Comparison of ENCODE assay signal across 7 mouse cellular contexts in the genomic region with DNA sequence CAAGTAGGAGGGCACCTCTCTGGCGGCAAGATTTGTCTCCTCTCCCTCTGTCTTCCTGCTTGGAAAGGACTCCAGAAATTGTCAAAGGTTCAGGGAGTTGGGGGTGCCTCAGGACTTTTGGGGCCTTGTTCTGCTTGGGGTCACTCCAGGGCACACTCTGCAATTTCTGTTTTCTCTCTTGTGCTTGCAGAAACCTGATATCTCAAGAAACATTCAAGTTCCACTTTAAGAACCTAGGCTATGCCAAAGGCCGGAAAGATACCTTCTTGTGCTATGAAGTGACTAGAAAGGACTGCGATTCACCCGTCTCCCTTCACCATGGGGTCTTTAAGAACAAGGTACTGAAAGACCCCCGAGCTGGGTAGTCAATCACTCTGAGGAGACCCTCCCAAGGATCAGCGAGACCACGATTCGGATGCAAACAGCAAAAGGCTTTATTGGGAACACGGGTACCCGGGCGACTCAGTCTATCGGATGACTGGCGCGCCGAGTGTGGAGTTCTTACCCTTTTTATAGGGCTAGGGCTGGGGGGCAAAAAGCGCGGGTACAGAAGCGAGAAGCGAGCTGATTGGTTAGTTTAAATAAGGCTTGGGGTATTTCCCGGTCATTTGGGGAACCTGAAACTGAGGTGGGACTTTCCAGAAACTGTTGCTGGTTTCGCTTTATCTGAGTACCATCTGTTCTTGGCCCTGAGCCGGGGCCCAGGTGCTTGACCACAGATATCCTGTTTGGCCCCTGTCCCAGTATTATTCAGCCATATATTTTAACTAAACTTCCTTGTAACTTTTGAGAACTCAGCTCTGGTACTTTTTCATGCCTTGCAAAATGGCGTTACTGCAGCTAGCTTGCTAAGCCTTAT. TPM values are rescaled to one million over a fixed set of nuclear protein-coding genes. Genes with fewer than 3 reads are reported as not detected.
DNase-seq lines count a peak whose midpoint lies in the region; ATAC-seq and TF ChIP-seq lines count a peak whose summit lies in the region.
"Not testable (repeated sequence)": the region's sequence is repeated elsewhere in the genome, so short reads cannot be mapped to it uniquely, and the experiment has no call there.

No protein-coding gene starts in this region.

- H3K9me3 ChIP-seq in MEL (replicated peaks; ENCODE audit: insufficient read depth, low read length); heart, postnatal 0 days (replicated peaks; ENCODE audit: control insufficient read depth, low read length); kidney, embryonic 16.5 days (ENCODE audit: low read length); liver, embryonic 15.5 days (replicated peaks): not testable (repeated sequence)

- not testable (repeated sequence) for TF ChIP-seq CTCF in MEL (IDR thresholded peaks at IDR 0.05 in 2 of 3, conservative IDR thresholded peaks at IDR 0.05 in 1 of 3; ENCODE audit: control insufficient read depth in 1 of 3, insufficient read depth in 1 of 3, low read depth in 2 of 3, low read length in 3 of 3, poor library complexity in 1 of 3, severe bottlenecking in 1 of 3); heart, postnatal 0 days (IDR thresholded peaks at IDR 0.05; ENCODE audit: low read depth)

- H3K4me1 ChIP-seq in MEL (ENCODE audit: control insufficient read depth in 1 of 2, insufficient read depth in 2 of 2, low read length in 2 of 2) = peaks cover 4 to 17% of the 10 kb centered on the region in 2 experiments
- not testable (repeated sequence) for H3K4me1 ChIP-seq in heart, postnatal 0 days (ENCODE audit: control insufficient read depth, insufficient read depth)
- peaks cover 16% of the 10 kb centered on the region for H3K4me1 ChIP-seq in kidney, embryonic 16.5 days (ENCODE audit: insufficient read depth, low read length)
- H3K4me1 ChIP-seq in liver, embryonic 15.5 days (replicated peaks) = peaks cover 59% of the 10 kb centered on the region

- peak; percentile 5; the same call in 1 of the 2 replicates for ATAC-seq in erythroid progenitor cell, adult 5-6 weeks (replicated peaks; ENCODE audit: low FRiP score, poor library complexity, severe bottlenecking)
- not testable (repeated sequence) for ATAC-seq in heart, postnatal 0 days (ENCODE audit: insufficient read depth, low read depth); kidney, embryonic 16.5 days (ENCODE audit: low FRiP score, low TSS enrichment); liver, embryonic 15.5 days (ENCODE audit: insufficient read depth)

- H3K27me3 ChIP-seq in MEL (ENCODE audit: control insufficient read depth in 1 of 2, insufficient read depth in 2 of 2, low read length in 2 of 2); heart, postnatal 0 days (ENCODE audit: control insufficient read depth, insufficient read depth, low read length); kidney, embryonic 16.5 days (ENCODE audit: insufficient read depth, low read length); liver, embryonic 15.5 days: not testable (repeated sequence)

- WGBS in heart, postnatal 0 days = 71% methylated on average over 10 of the region's 23 CpGs
- 72% methylated on average over 10 of the region's 23 CpGs for WGBS in kidney, embryonic 16.5 days
- WGBS in liver, embryonic 15.5 days (ENCODE audit: insufficient replicate concordance) = 34% methylated on average over 12 of the region's 23 CpGs

- H3K9ac ChIP-seq in MEL (ENCODE audit: control insufficient read depth, low read depth, low read length, poor library complexity, severe bottlenecking); heart, postnatal 0 days (replicated peaks; ENCODE audit: low read depth, low read length); kidney, embryonic 16.5 days (replicated peaks; ENCODE audit: low read length): not testable (repeated sequence)
- peak overlapping the region; percentile 5; the same call in 1 of the 2 replicates for H3K9ac ChIP-seq in liver, embryonic 15.5 days

- TF ChIP-seq POLR2A in MEL (IDR thresholded peaks at IDR 0.05; ENCODE audit: control insufficient read depth in 1 of 2, insufficient read depth in 1 of 2, low read depth in 1 of 2, low read length in 2 of 2, poor library complexity in 1 of 2) = not testable (repeated sequence)

- TF ChIP-seq EP300 in MEL (IDR thresholded peaks at IDR 0.05; ENCODE audit: low read depth in 1 of 2, low read length in 2 of 2) = peak in 1 of 2 experiments; percentile 24; a peak in 1 of 4 replicates
- TF ChIP-seq EP300 in heart, postnatal 0 days (IDR thresholded peaks at IDR 0.05; ENCODE audit: low read depth) = not testable (repeated sequence)

- peaks cover 2 to 14% of the 10 kb centered on the region in 2 experiments; a peak in 3 of 4 replicates for H3K36me3 ChIP-seq in MEL (ENCODE audit: control insufficient read depth in 1 of 2, insufficient read depth in 2 of 2, low read length in 2 of 2)
- H3K36me3 ChIP-seq in heart, postnatal 0 days (replicated peaks; ENCODE audit: control insufficient read depth, insufficient read depth, low read length) = peaks cover 17% of the 10 kb centered on the region; the same call in 1 of the 2 replicates
- not testable (repeated sequence) for H3K36me3 ChIP-seq in kidney, embryonic 16.5 days (ENCODE audit: insufficient read depth, low read length)
- H3K36me3 ChIP-seq in liver, embryonic 15.5 days (replicated peaks) = peaks cover 37% of the 10 kb centered on the region

- peak overlapping the region; percentile 30; the same call in 1 of the 2 replicates for H3K4me2 ChIP-seq in heart, postnatal 0 days (ENCODE audit: low read depth, low read length)
- peak overlapping the region; percentile 73; the same call in 1 of the 2 replicates for H3K4me2 ChIP-seq in kidney, embryonic 16.5 days (replicated peaks; ENCODE audit: low read depth, low read length)
- peak overlapping the region; percentile 89 for H3K4me2 ChIP-seq in liver, embryonic 15.5 days

- not testable (repeated sequence) for DNase-seq in MEL (ENCODE audit: low read depth, low spot score); heart, postnatal 0 days (ENCODE audit: low spot score)
- peak; percentile 52 for DNase-seq in lung, postnatal 25 days (ENCODE audit: low spot score)
- peak; percentile 59 to 70 for DNase-seq in spleen, postnatal 36 days (ENCODE audit: low spot score in 2 of 2)

- not testable (repeated sequence) for TF ChIP-seq RAD21 in MEL (IDR thresholded peaks at IDR 0.05; ENCODE audit: low read depth, low read length)

- H3K27ac ChIP-seq in MEL (ENCODE audit: control insufficient read depth, low read depth, low read length) = peak overlapping the region; percentile 51; the same call in 1 of the 2 replicates
- H3K27ac ChIP-seq in heart, postnatal 0 days (ENCODE audit: low read depth) = peak overlapping the region; percentile 30; the same call in 1 of the 2 replicates
- peak overlapping the region; percentile 70 for H3K27ac ChIP-seq in kidney, embryonic 16.5 days (ENCODE audit: low read length)
- peak overlapping the region; percentile 86 for H3K27ac ChIP-seq in liver, embryonic 15.5 days (replicated peaks)

- H3K79me2 ChIP-seq in MEL (ENCODE audit: control insufficient read depth, insufficient read depth, low read length, poor library complexity) = not testable (repeated sequence)

- not testable (repeated sequence) for H3K4me3 ChIP-seq in MEL (ENCODE audit: control insufficient read depth in 1 of 2, insufficient read depth in 1 of 2, low read depth in 2 of 2, low read length in 2 of 2); heart, postnatal 0 days (ENCODE audit: low read depth, low read length); kidney, embryonic 16.5 days (ENCODE audit: low read length)
- H3K4me3 ChIP-seq in liver, embryonic 15.5 days (replicated peaks) = peak overlapping the region; percentile 72

RNA-seq across cellular contexts. Expression of a gene that starts 4.0 kb away (rescaled TPM):
- total RNA-seq in MEL (2012; rRNA removed) = 17.2 and 22.2 TPM in 2 replicates
- polyA plus RNA-seq in MEL (2012; ENCODE audit: insufficient read depth in 1 of 2, insufficient read length in 2 of 2, low read depth in 1 of 2, low replicate concordance in 2 of 2, missing spikeins in 1 of 2) = 10 to 100 TPM in 1 of 2 experiments, not detected in 1; 38.6 TPM
- 229 and 314 TPM in 2 replicates for total RNA-seq in erythroid progenitor cell, adult 5-6 weeks (2015; ENCODE audit: low replicate concordance)
- total RNA-seq in erythroid progenitor cell, adult 5-6 weeks (2017; ENCODE audit: low replicate concordance) = 185 and 259 TPM in 2 replicates
- total RNA-seq in heart, postnatal 0 days (2014; rRNA removed; ENCODE audit: low replicate concordance) = 2.3 and 5.1 TPM in 2 replicates
- 6.3 and 6.6 TPM in 2 replicates for polyA plus RNA-seq in heart, postnatal 0 days (2015; fragmentation: Nextera tagmentation; extraction: Ambion mirVana)
- polyA plus RNA-seq in kidney, embryonic 16.5 days (2015; fragmentation: Nextera tagmentation; extraction: Ambion mirVana) = 29.3 and 36.5 TPM in 2 replicates
- polyA plus RNA-seq in liver, embryonic 15.5 days (2015; fragmentation: Nextera tagmentation; extraction: Ambion mirVana) = 33.5 and 34.5 TPM in 2 replicates

Comparison
In these comparisons a context has a peak if more than half of its experiments do, and no peak if none do; other contexts are left out.
1. H3K27ac ChIP-seq: peak in every context shown above with its lines; median percentile 86 in liver, embryonic 15.5 days; 70 in kidney, embryonic 16.5 days; 51 in MEL; 30 in heart, postnatal 0 days.
2. H3K4me2 ChIP-seq: peak in every context shown above with its lines; median percentile 89 in liver, embryonic 15.5 days; 73 in kidney, embryonic 16.5 days; 30 in heart, postnatal 0 days.